Mouse (Mus musculus): ENCODE measurements around the gene Speer3. TPM values are rescaled to one million over a fixed set of nuclear protein-coding genes. Genes with fewer than 3 reads are reported as not detected.
"Not testable (repeated sequence)": the region's sequence is repeated elsewhere in the genome, so short reads cannot be mapped to it uniquely, and the experiment has no call there.

Speer3 gene
- polyA plus RNA-seq (2014; fragmentation: Nextera tagmentation; extraction: Ambion mirVana): not detected in 2 replicates

GRCm38 (mm10) chr5:13791319-13791718 is at the start of gene Speer3:
Gene Speer3 (plus strand): TSS chr5:13791619.
- H3K4me1 ChIP-seq (ENCODE audit: control insufficient read depth, insufficient read depth, low read length): no peaks in the 10 kb centered on the region
- H3K27ac ChIP-seq (ENCODE audit: low read depth, low read length): no peak within 1 kb of the TSS
- WGBS: 88% methylated on average over 1 of the region's 1 CpGs
- H3K9me3 ChIP-seq (ENCODE audit: control insufficient read depth, low read length): no peaks in the 10 kb centered on the region
- H3K4me2 ChIP-seq (replicated peaks; ENCODE audit: low read depth, low read length): no peak within 1 kb of the TSS
- no peak for ATAC-seq (ENCODE audit: low FRiP score, low TSS enrichment)
- H3K9ac ChIP-seq (ENCODE audit: low read depth, low read length): no peak within 1 kb of the TSS
- no peaks in the 10 kb centered on the region for H3K27me3 ChIP-seq (ENCODE audit: control insufficient read depth, insufficient read depth, low read length)
- no peak within 1 kb of the TSS for H3K4me3 ChIP-seq (ENCODE audit: low read length)
- no peaks in the 10 kb centered on the region for H3K36me3 ChIP-seq (ENCODE audit: control insufficient read depth, insufficient read depth, low read length)

GRCm38 (mm10) chr5:13810496-13810895 is 19.1 kb downstream of the Speer3 start:
- H3K36me3 ChIP-seq (ENCODE audit: control insufficient read depth, insufficient read depth, low read length); H3K27ac ChIP-seq (ENCODE audit: low read depth, low read length); H3K4me3 ChIP-seq (ENCODE audit: low read length); H3K9me3 ChIP-seq (ENCODE audit: control insufficient read depth, low read length); ATAC-seq (ENCODE audit: low FRiP score, low TSS enrichment); H3K9ac ChIP-seq (ENCODE audit: low read depth, low read length); H3K4me2 ChIP-seq (replicated peaks; ENCODE audit: low read depth, low read length); H3K4me1 ChIP-seq (ENCODE audit: control insufficient read depth, insufficient read depth, low read length); H3K27me3 ChIP-seq (ENCODE audit: control insufficient read depth, insufficient read depth, low read length): not testable (repeated sequence)
- WGBS: 70% methylated on average over 2 of the region's 2 CpGs

GRCm38 (mm10) chr5:13825108-13825507 is 33.7 kb downstream of the Speer3 start:
- Histone ChIP-seq H3K4me2 (replicated peaks; ENCODE audit: low read depth, low read length) (no peak overlapping the region), H3K36me3 (ENCODE audit: control insufficient read depth, insufficient read depth, low read length) (no peaks in the 10 kb centered on the region), H3K9me3 (ENCODE audit: control insufficient read depth, low read length) (no peaks in the 10 kb centered on the region), H3K4me1 (ENCODE audit: control insufficient read depth, insufficient read depth, low read length) (no peaks in the 10 kb centered on the region), H3K9ac (ENCODE audit: low read depth, low read length) (no peak overlapping the region), H3K27ac (ENCODE audit: low read depth, low read length) (no peak overlapping the region), H3K4me3 (ENCODE audit: low read length) (no peak overlapping the region), H3K27me3 (ENCODE audit: control insufficient read depth, insufficient read depth, low read length) (no peaks in the 10 kb centered on the region)
- ATAC-seq (ENCODE audit: low FRiP score, low TSS enrichment): no peak

GRCm38 (mm10) chr5:13826708-13827107 is 35.3 kb downstream of the Speer3 start:
- no peaks in the 10 kb centered on the region for H3K4me1 ChIP-seq (ENCODE audit: control insufficient read depth, insufficient read depth, low read length)
- no peak overlapping the region for H3K4me3 ChIP-seq (ENCODE audit: low read length)
- H3K9ac ChIP-seq (ENCODE audit: low read depth, low read length): no peak overlapping the region
- no peak overlapping the region for H3K27ac ChIP-seq (ENCODE audit: low read depth, low read length)
- no peak for ATAC-seq (ENCODE audit: low FRiP score, low TSS enrichment)
- no peaks in the 10 kb centered on the region for H3K36me3 ChIP-seq (ENCODE audit: control insufficient read depth, insufficient read depth, low read length)
- H3K9me3 ChIP-seq (ENCODE audit: control insufficient read depth, low read length): no peaks in the 10 kb centered on the region
- no peaks in the 10 kb centered on the region for H3K27me3 ChIP-seq (ENCODE audit: control insufficient read depth, insufficient read depth, low read length)
- H3K4me2 ChIP-seq (replicated peaks; ENCODE audit: low read depth, low read length): no peak overlapping the region

- H3K9me3 ChIP-seq (ENCODE audit: control insufficient read depth, low read length): no peaks in the 10 kb centered on the region
- H3K4me3 ChIP-seq (ENCODE audit: low read length): no peak overlapping the region
- no peaks in the 10 kb centered on the region for H3K4me1 ChIP-seq (ENCODE audit: control insufficient read depth, insufficient read depth, low read length)
- H3K27ac ChIP-seq (ENCODE audit: low read depth, low read length): no peak overlapping the region
- ATAC-seq (ENCODE audit: low FRiP score, low TSS enrichment): no peak
- H3K4me2 ChIP-seq (replicated peaks; ENCODE audit: low read depth, low read length): no peak overlapping the region
- H3K36me3 ChIP-seq (ENCODE audit: control insufficient read depth, insufficient read depth, low read length): no peaks in the 10 kb centered on the region
- no peaks in the 10 kb centered on the region for H3K27me3 ChIP-seq (ENCODE audit: control insufficient read depth, insufficient read depth, low read length)
- no peak overlapping the region for H3K9ac ChIP-seq (ENCODE audit: low read depth, low read length)
Measured at GRCm38 (mm10) chr5:13844317-13844716, 52.9 kb downstream of the Speer3 start.

Other genes starting within 250 kb of the Speer3 start
- 1.0 and 2.2 TPM in 2 replicates for gene Sema3e, start 233.7 kb downstream of the Speer3 start, polyA plus RNA-seq (2014; fragmentation: Nextera tagmentation; extraction: Ambion mirVana)

Data from kidney, embryonic 14.5 days (tissue).